8 mouse cellular contexts compared by ENCODE assay signal in genomic region chr10:75931311-75931710, GRCm38 (mm10). TPM values are rescaled to one million over a fixed set of nuclear protein-coding genes. Genes with fewer than 3 reads are reported as not detected.
A peak's percentile ranks its signal among the peaks of the same experiment; 100 is the strongest.
DNase-seq lines count a peak whose midpoint lies in the region; ATAC-seq and TF ChIP-seq lines count a peak whose summit lies in the region.

No protein-coding gene starts in this region.

- H3K4me1 ChIP-seq in kidney, postnatal 0 days (replicated peaks; ENCODE audit: insufficient read depth, low read length): peaks cover 21% of the 10 kb centered on the region
- peaks cover 48% of the 10 kb centered on the region for H3K4me1 ChIP-seq in forebrain, embryonic 12.5 days
- no peaks in the 10 kb centered on the region; the same call in 1 of the 2 replicates for H3K4me1 ChIP-seq in intestine, postnatal 0 days (replicated peaks; ENCODE audit: control insufficient read depth, insufficient read depth, low read length)
- H3K4me1 ChIP-seq in neural tube, embryonic 14.5 days (ENCODE audit: control insufficient read depth, insufficient read depth, low read length): peaks cover 19% of the 10 kb centered on the region

- H3K4me3 ChIP-seq in kidney, postnatal 0 days (replicated peaks; ENCODE audit: low read depth, low read length): peak overlapping the region; percentile 46
- peak overlapping the region; percentile 57 for H3K4me3 ChIP-seq in forebrain, embryonic 12.5 days (replicated peaks)
- H3K4me3 ChIP-seq in intestine, postnatal 0 days (ENCODE audit: low read depth, low read length): peak overlapping the region; percentile 53; the same call in 1 of the 2 replicates
- H3K4me3 ChIP-seq in neural tube, embryonic 14.5 days (ENCODE audit: low read depth, low read length): peak overlapping the region; percentile 48; the same call in 1 of the 2 replicates

- no peaks in the 10 kb centered on the region for H3K9me3 ChIP-seq in kidney, postnatal 0 days (replicated peaks; ENCODE audit: low read length)
- H3K9me3 ChIP-seq in forebrain, embryonic 12.5 days: no peaks in the 10 kb centered on the region
- H3K9me3 ChIP-seq in intestine, postnatal 0 days (ENCODE audit: control insufficient read depth): no peaks in the 10 kb centered on the region
- H3K9me3 ChIP-seq in neural tube, embryonic 14.5 days (ENCODE audit: control insufficient read depth, low read length): no peaks in the 10 kb centered on the region

- TF ChIP-seq CTCF in kidney, postnatal 0 days (IDR thresholded peaks at IDR 0.05; ENCODE audit: low read depth): no peak
- no peak for TF ChIP-seq CTCF in intestine, postnatal 0 days (IDR thresholded peaks at IDR 0.05; ENCODE audit: low read depth)

- peak overlapping the region; percentile 72; the same call in 1 of the 2 replicates for H3K9ac ChIP-seq in kidney, postnatal 0 days (ENCODE audit: low read depth, low read length)
- H3K9ac ChIP-seq in forebrain, embryonic 12.5 days: peak overlapping the region; percentile 86
- H3K9ac ChIP-seq in intestine, postnatal 0 days (ENCODE audit: low read depth, low read length): no peak overlapping the region
- peak overlapping the region; percentile 75 for H3K9ac ChIP-seq in neural tube, embryonic 14.5 days (replicated peaks; ENCODE audit: low read depth, low read length)

- H3K4me2 ChIP-seq in kidney, postnatal 0 days (ENCODE audit: low read length): peak overlapping the region; percentile 82
- peak overlapping the region; percentile 92 for H3K4me2 ChIP-seq in forebrain, embryonic 12.5 days
- peak overlapping the region; percentile 87 for H3K4me2 ChIP-seq in intestine, postnatal 0 days (replicated peaks; ENCODE audit: low read depth)
- peak overlapping the region; percentile 95 for H3K4me2 ChIP-seq in neural tube, embryonic 14.5 days (ENCODE audit: low read depth, low read length)

- 38% methylated on average over 7 of the region's 7 CpGs for WGBS in kidney, postnatal 0 days
- 23% methylated on average over 7 of the region's 7 CpGs for WGBS in forebrain, embryonic 12.5 days
- 20% methylated on average over 7 of the region's 7 CpGs for WGBS in intestine, postnatal 0 days
- 22% methylated on average over 7 of the region's 7 CpGs for WGBS in neural tube, embryonic 14.5 days

- H3K36me3 ChIP-seq in kidney, postnatal 0 days (ENCODE audit: insufficient read depth, low read length): 0 out of 2 replicates have a peak, but pooled peaks cover 2% of the 10 kb centered on the region
- H3K36me3 ChIP-seq in forebrain, embryonic 12.5 days (replicated peaks): peaks cover 14% of the 10 kb centered on the region
- peaks cover 6% of the 10 kb centered on the region; the same call in 1 of the 2 replicates for H3K36me3 ChIP-seq in intestine, postnatal 0 days (ENCODE audit: control insufficient read depth, insufficient read depth)
- H3K36me3 ChIP-seq in neural tube, embryonic 14.5 days (ENCODE audit: control insufficient read depth, insufficient read depth, low read length): no peaks in the 10 kb centered on the region

- no peak for DNase-seq in kidney, postnatal 0 days (ENCODE audit: low spot score)
- DNase-seq in kidney, adult 9 months: no peak
- no peak for DNase-seq in frontal cortex, postnatal 10 days (ENCODE audit: low spot score in 2 of 2)
- no peak for DNase-seq in natural killer cell, adult 2 months (ENCODE audit: low spot score in 2 of 2)
- DNase-seq in frontal cortex, postnatal 14 days (ENCODE audit: low spot score in 2 of 2): no peak

- peaks cover 1% of the 10 kb centered on the region; the same call in 1 of the 2 replicates for H3K27me3 ChIP-seq in kidney, postnatal 0 days (ENCODE audit: insufficient read depth, low read length)
- H3K27me3 ChIP-seq in forebrain, embryonic 12.5 days: peaks cover 68% of the 10 kb centered on the region
- peaks cover 11% of the 10 kb centered on the region; the same call in 1 of the 2 replicates for H3K27me3 ChIP-seq in intestine, postnatal 0 days (replicated peaks; ENCODE audit: control insufficient read depth, insufficient read depth, low read length)
- peaks cover 3% of the 10 kb centered on the region; the same call in 1 of the 2 replicates for H3K27me3 ChIP-seq in neural tube, embryonic 14.5 days (ENCODE audit: control insufficient read depth, insufficient read depth, low read length)

- H3K27ac ChIP-seq in kidney, postnatal 0 days: no peak overlapping the region
- H3K27ac ChIP-seq in forebrain, embryonic 12.5 days: no peak overlapping the region
- no peak overlapping the region for H3K27ac ChIP-seq in intestine, postnatal 0 days (ENCODE audit: low read depth, low read length)
- no peak overlapping the region for H3K27ac ChIP-seq in neural tube, embryonic 14.5 days (ENCODE audit: low read depth, low read length)

- ATAC-seq in kidney, postnatal 0 days (replicated peaks; ENCODE audit: low FRiP score, low read depth): no peak
- no peak for ATAC-seq in forebrain, embryonic 12.5 days (ENCODE audit: low FRiP score)
- ATAC-seq in intestine, postnatal 0 days: no peak
- no peak for ATAC-seq in neural tube, embryonic 14.5 days (ENCODE audit: low read depth)

RNA-seq across cellular contexts. Expression of gene Chchd10, which starts 1.6 kb away (rescaled TPM):
- 520 and 541 TPM in 2 replicates for polyA plus RNA-seq in kidney, postnatal 0 days (2015; fragmentation: Nextera tagmentation; extraction: Ambion mirVana)
- polyA plus RNA-seq in forebrain, embryonic 12.5 days (2016; fragmentation: Nextera tagmentation; extraction: Ambion mirVana): 7.6 and 7.8 TPM in 2 replicates
- 308 and 334 TPM in 2 replicates for polyA plus RNA-seq in intestine, postnatal 0 days (2015; fragmentation: Nextera tagmentation; extraction: Ambion mirVana)
- 108 and 158 TPM in 2 replicates for polyA plus RNA-seq in neural tube, embryonic 14.5 days (2014; fragmentation: Nextera tagmentation; extraction: Ambion mirVana)

RNA-seq across cellular contexts. Expression of gene Mmp11, which starts 5.0 kb away (rescaled TPM):
- polyA plus RNA-seq in kidney, postnatal 0 days (2015; fragmentation: Nextera tagmentation; extraction: Ambion mirVana): 39.4 and 43.2 TPM in 2 replicates
- 31.3 and 33.3 TPM in 2 replicates for polyA plus RNA-seq in forebrain, embryonic 12.5 days (2016; fragmentation: Nextera tagmentation; extraction: Ambion mirVana)
- polyA plus RNA-seq in intestine, postnatal 0 days (2015; fragmentation: Nextera tagmentation; extraction: Ambion mirVana): 8.7 and 9.2 TPM in 2 replicates
- polyA plus RNA-seq in neural tube, embryonic 14.5 days (2014; fragmentation: Nextera tagmentation; extraction: Ambion mirVana): 15.3 and 31.0 TPM in 2 replicates

RNA-seq across cellular contexts. Expression of gene Gm867, which starts 9.2 kb away (rescaled TPM):
- polyA plus RNA-seq in kidney, postnatal 0 days (2015; fragmentation: Nextera tagmentation; extraction: Ambion mirVana): 0.32 and 0.39 TPM in 2 replicates
- polyA plus RNA-seq in forebrain, embryonic 12.5 days (2016; fragmentation: Nextera tagmentation; extraction: Ambion mirVana): 0.46 TPM in 1 of 2 replicates, not detected in the other
- polyA plus RNA-seq in intestine, postnatal 0 days (2015; fragmentation: Nextera tagmentation; extraction: Ambion mirVana): not detected in 2 replicates
- 2.4 and 3.0 TPM in 2 replicates for polyA plus RNA-seq in neural tube, embryonic 14.5 days (2014; fragmentation: Nextera tagmentation; extraction: Ambion mirVana)

RNA-seq across cellular contexts. Expression of gene Smarcb1, which starts 9.9 kb away (rescaled TPM):
- polyA plus RNA-seq in kidney, postnatal 0 days (2015; fragmentation: Nextera tagmentation; extraction: Ambion mirVana): 149 and 168 TPM in 2 replicates
- polyA plus RNA-seq in forebrain, embryonic 12.5 days (2016; fragmentation: Nextera tagmentation; extraction: Ambion mirVana): 303 and 310 TPM in 2 replicates
- 54.9 and 58.1 TPM in 2 replicates for polyA plus RNA-seq in intestine, postnatal 0 days (2015; fragmentation: Nextera tagmentation; extraction: Ambion mirVana)
- polyA plus RNA-seq in neural tube, embryonic 14.5 days (2014; fragmentation: Nextera tagmentation; extraction: Ambion mirVana): 245 and 254 TPM in 2 replicates

RNA-seq across cellular contexts. Expression of gene Vpreb3, which starts 11.5 kb away (rescaled TPM):
- 0.78 and 0.97 TPM in 2 replicates for polyA plus RNA-seq in kidney, postnatal 0 days (2015; fragmentation: Nextera tagmentation; extraction: Ambion mirVana)
- polyA plus RNA-seq in forebrain, embryonic 12.5 days (2016; fragmentation: Nextera tagmentation; extraction: Ambion mirVana): not detected in 2 replicates
- 0.43 TPM in 1 of 2 replicates, not detected in the other for polyA plus RNA-seq in intestine, postnatal 0 days (2015; fragmentation: Nextera tagmentation; extraction: Ambion mirVana)
- polyA plus RNA-seq in neural tube, embryonic 14.5 days (2014; fragmentation: Nextera tagmentation; extraction: Ambion mirVana): 1.2 and 1.3 TPM in 2 replicates

Comparison
In these comparisons a context has a peak if more than half of its experiments do, and no peak if none do; other contexts are left out.
1. RNA of gene Chchd10, which starts 1.6 kb away (polyA plus RNA-seq): 520 to 541 TPM in kidney, postnatal 0 days, 308 to 334 TPM in intestine, postnatal 0 days and 108 to 158 TPM in neural tube, embryonic 14.5 days; 7.6 to 7.8 TPM in forebrain, embryonic 12.5 days; every median in the first group is over 10 times any median in the second.
2. Peak in every context shown above with its lines, with median percentiles within 50 percentile points of each other: H3K4me2 ChIP-seq and H3K4me3 ChIP-seq.